Mouse (Mus musculus) left cerebral cortex, postnatal 4 days (tissue): ENCODE data around the gene Mfap1b. TPM values are rescaled to one million over a fixed set of nuclear protein-coding genes. Genes with fewer than 3 reads are reported as not detected.
A peak's percentile ranks its signal among the peaks of the same experiment; 100 is the strongest.
"Not testable (repeated sequence)": the region's sequence is repeated elsewhere in the genome, so short reads cannot be mapped to it uniquely, and the experiment has no call there.

Experiments used
- DNase-seq: peaks from one replicate; pipeline ENCODE4 v3.0.0-alpha.2; 2022
- intact Hi-C: fragments of 180-260 bp; cut with DNase I; formaldehyde crosslinking; loops from one replicate; pipeline ENCODE4 v1.15.1; 2025
- total RNA-seq, 2 experiments: library from RNA; stranded (reverse); gene quantifications; 2 replicates each; pipeline ENCODE4 v1.2.3; 2021

Mfap1b gene
- total RNA-seq, 2 experiments from 2014 or later, result 33.9 to 37.8 TPM

DNA sequence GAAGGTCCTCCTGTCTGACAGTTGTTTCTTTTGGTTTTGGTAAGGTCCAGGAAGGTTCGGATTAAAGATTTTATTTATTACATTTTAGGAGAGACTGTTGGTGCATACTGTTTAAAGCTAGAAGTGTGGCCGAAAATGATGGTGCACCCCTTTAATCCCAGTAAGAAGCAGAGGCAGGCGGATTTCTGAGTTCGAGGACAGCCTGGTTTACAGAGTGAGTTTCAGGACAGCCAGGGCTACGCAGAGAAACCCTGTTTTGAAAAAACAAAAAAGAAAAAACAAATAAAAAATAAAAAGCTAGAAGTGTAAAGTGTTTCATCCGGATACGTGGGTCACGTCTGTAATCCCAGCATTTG lies 291 bp upstream of the Mfap1b start:
- no peak for DNase-seq
- intact Hi-C loops, result no loop called here

- intact Hi-C loops, DNase-seq: not testable (repeated sequence)
Measured at GRCm38 (mm10) chr2:121472783-121473182, 1.1 kb downstream of the Mfap1b start.

DNA sequence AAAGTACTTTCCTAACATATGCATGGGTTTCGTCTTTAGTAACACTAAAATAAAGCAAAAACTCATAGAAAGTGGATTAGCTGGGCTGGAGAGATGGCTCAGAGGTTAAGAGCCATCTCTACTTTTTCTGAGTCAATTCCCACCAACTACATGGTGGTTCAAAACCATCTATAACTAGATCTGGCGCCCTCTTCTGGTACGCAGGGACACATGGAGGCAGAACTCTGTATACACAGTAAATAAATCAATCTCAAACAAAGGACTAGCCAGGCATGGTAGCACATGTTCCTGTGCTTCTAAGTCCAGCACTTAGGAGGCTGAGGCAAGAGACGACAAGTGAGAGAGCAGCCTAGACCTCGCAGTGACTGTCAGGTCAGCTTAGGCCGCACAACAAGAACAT lies 4.9 kb downstream of the Mfap1b start:
- intact Hi-C loops, DNase-seq: not testable (repeated sequence)

- no peak for DNase-seq
- intact Hi-C loops, result no loop called here
Measured at GRCm38 (mm10) chr2:121460071-121460470, 13.8 kb downstream of the Mfap1b start.

- intact Hi-C loops, result no loop called here
- peak; percentile 81 for DNase-seq
Measured at GRCm38 (mm10) chr2:121456692-121457642, 16.9 kb downstream of the Mfap1b start, which contains the start of gene Serinc4. Gene Serinc4, minus strand, starts transcription at chr2:121456781.

GRCm38 (mm10) chr2:121455534-121455933 lies 18.3 kb downstream of the Mfap1b start:
- DNase-seq, result no peak
- intact Hi-C loops, result no loop called here

DNA sequence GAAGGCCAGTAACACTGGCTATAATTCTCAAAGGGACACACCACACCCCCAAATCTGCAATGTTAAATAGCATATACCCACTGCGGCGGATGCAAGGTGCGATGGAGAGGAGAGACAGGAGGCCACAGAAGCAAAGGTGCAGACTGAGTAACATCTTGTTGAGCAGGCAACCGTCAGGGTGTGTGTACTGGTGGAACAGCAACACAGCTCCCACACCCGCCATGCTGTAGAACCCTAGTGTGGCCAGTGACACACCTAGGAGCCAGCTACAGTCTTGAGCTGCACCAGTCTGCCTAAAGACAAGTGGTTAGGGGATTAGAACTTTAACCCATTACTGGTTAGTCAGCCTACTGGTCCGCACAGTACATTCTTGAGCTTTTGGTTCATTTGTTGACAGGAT lies 19.9 kb downstream of the Mfap1b start:
- intact Hi-C loops, result no loop called here
- no peak for DNase-seq

- intact Hi-C loops, result no loop called here
- no peak for DNase-seq
Measured at GRCm38 (mm10) chr2:121452990-121453389, 20.9 kb downstream of the Mfap1b start, which contains the start of gene Hypk. Gene Hypk, plus strand, starts transcription at chr2:121453290.

DNA sequence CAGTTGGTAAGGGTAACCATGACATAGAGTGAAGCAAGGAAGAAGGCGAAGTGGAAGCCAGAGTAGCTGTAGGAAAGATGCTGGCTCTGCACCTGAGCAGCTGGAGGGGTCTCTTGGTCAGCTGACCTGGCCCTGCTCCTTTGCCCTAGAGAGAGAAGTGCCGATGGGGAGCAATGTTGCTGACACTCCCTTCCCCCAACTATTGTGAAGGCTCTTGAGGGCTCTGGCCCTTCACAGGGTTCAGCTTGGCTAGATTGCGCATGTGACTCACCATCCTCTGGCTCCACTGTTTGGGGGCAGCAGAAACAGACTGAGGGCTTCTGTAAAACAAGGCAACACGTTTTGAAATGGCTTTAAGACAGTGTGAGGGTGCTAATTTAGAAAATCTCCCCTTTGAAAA lies 21.5 kb downstream of the Mfap1b start:
- intact Hi-C loops, result no loop called here
- DNase-seq, result no peak

DNA sequence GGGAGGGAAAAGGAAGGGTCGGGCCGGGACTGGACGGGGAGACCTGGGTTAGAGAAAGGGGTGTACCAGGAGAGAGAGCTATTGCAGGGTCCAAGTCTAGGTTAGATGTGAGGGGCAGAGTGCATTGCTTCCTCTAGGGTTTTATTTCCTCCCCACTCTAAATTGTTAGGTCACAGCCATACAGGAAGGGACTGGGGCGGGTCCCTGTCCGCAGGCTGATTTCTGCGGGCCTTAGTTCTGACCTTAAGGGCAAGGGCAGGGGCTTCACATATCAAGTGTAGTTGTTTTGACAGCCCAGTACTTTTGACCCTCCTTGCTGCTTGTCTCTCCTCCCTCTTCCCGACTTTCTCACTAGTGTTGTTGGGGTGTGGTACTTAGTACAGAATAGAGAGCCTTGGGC lies 23.8 kb downstream of the Mfap1b start:
- DNase-seq, result no peak
- intact Hi-C loops, result no loop called here

- DNase-seq, result no peak
Measured at GRCm38 (mm10) chr2:121449545-121450011, 24.3 kb downstream of the Mfap1b start.

DNA sequence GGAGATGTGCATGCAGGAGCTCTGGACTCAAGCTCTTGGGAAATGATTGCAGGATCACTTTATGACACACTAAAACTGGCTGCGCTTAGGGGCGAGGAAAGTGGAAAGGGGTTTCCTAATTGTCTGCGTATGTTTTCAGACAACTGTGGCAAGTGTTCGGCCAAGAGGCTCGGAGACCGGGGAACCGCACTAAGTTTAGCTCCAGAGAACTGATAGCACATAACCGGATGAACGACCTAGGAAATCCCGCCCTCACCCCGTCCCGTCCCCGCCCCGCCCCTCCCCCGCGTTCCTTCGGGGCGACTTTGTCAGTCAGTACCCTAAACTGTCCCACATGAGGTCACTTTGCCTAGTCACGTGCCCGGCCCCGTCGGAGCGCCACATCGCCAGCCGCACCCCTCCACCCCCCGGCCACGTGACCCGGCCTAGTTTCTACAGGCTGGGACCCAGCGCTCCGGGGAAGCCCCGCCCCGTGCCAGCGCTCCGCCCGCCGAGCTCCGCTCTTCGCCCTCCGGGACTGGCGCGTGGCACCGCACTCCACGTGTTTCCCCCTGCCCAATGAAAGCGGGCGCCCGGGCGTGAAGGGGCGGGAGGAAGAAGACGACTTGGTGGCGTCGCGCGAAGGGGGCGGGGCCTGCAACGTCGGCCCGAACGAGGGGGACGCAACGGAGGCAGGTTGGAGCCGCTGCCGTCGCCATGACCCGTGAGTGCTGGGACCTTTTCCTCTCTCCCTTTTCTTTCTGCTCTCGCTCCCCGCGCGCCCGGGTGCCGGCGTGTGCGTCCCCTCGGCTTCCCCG lies 24.9 kb downstream of the Mfap1b start, which contains the start of gene Serf2:
Gene Serf2 (plus strand): TSS at position 457 of the 797 bp plus-strand sequence.
- intact Hi-C loops, result no loop called here
- DNase-seq, result peak; percentile 99

More at GRCm38 (mm10) chr2:121449545-121450011, 24.3 kb downstream of the Mfap1b start:
- intact Hi-C loops, result no loop called here

DNA sequence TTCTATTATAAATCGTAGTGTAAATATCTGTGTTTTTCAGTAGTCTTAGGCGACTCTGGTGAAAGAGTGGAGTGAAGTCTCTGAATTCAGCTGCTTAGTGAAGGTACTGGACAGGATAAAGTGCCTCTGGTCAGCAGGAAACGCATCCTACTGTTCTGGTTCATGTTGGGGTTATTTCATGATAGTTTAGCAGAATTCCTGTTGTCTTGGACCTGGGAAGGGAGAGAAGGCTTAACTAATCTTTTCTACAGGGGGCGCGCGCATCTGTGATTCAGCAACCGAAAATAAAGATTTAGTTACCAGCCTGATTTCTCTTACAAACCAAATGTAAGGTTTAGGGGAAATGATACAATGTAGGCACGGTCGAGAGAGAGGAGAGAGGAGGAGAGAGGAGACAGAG lies 25.7 kb downstream of the Mfap1b start:
- DNase-seq, result peak; percentile 29
- intact Hi-C loops, result no loop called here

DNA sequence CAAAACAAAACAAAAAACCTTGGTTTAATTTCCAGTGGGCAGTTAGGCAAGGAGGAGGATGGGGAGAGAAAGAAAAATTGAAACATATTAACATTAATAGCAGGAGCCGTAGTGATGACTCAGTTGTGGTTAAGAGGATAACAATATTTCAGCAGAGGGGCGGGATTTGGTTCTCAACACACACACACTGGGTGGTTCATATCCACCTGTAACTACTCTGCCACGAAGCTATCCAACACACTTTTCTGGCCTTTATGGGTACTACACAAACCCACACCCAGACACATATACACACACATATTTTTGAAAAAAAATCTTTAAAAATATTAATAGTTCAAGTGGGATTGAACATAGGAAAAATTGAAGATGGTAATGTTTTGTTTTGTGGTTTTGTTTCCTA lies 26.9 kb downstream of the Mfap1b start:
- no peak for DNase-seq
- intact Hi-C loops, result no loop called here

DNA sequence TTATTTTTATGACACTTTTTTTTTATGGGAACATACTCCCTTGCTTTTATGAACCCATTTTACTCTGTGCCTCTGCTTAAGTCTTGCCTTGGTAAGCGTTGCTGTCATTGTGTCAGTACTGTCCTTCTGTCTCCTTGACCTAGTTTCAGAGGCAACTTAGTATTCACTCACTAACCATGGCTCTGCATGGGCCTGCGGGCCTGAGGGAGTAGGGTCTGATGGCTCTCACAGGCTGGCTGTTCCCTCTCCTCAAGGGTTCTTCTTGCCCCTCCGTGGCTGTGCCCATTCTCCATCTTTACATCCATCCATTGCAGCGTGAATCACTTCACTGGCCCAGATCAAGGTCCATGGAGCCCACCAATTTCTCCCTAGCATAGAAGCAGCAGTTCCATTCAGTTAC lies 27.4 kb downstream of the Mfap1b start:
- intact Hi-C loops, result no loop called here
- DNase-seq, result no peak

DNA sequence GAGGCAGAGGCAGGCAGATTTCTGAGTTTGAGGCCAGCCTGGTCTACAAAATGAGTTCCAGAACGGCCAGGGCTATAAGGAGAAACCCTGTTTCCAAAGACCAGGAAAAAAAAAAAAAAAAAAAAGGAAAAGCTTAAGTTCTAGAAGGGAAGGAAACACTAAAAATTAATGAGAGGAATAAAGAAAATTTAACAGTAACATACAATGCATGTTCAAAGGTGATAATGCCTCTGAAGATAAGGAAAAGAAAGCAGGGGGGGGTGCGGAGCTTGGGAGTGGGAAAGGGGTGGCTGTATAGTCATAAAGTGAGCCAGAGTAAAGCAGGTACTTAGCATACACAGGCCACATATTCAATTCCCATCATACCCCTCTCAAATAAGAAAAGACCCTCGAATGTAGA lies 28.8 kb downstream of the Mfap1b start:
- intact Hi-C loops, result no loop called here
- no peak for DNase-seq

DNA sequence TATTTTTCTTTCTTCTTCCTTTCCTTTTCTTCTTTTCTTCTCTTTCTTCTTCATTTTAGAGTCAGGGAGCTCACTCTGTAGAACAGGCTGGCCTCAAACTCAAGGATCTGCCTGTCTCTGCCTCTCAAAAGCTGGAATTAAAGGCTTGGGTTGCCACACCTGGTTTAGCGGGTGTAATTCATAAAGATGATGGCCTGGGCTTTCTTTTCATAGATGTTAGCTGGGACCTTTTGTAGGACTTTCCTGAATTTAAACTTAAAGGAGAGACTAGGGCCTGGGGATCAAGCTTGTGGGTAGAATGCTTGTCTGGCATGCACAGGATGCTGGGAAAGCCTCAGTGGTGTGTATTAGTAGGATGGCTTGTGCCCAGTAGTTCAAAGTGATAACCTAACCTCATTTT lies 29.7 kb downstream of the Mfap1b start, which contains the start of gene Ell3:
Gene Ell3 (minus strand): TSS at position 101 of the 400 bp plus-strand sequence.
- intact Hi-C loops, result no loop called here
- DNase-seq, result no peak

GRCm38 (mm10) chr2:121443068-121443349 lies 30.9 kb downstream of the Mfap1b start:
- no peak for DNase-seq
- intact Hi-C loops, result no loop called here

- intact Hi-C loops, result no loop called here
- DNase-seq, result peak; percentile 18
Measured at GRCm38 (mm10) chr2:121442259-121443067, 31.4 kb downstream of the Mfap1b start.

- DNase-seq, result no peak
- intact Hi-C loops, result no loop called here
Measured at GRCm38 (mm10) chr2:121441800-121442199, 32.1 kb downstream of the Mfap1b start.
